Mouse (Mus musculus) kidney, postnatal 0 days (tissue): Measurements from ENCODE around the gene Myo1d. TPM values are rescaled to one million over a fixed set of nuclear protein-coding genes. Genes with fewer than 3 reads are reported as not detected.

Experiments
- ATAC-seq: fragments of 200-750 bp; cut with Nextera tagmentation; replicated peaks from 2 replicates; pipeline ENCODE4 v1.8.0; 2017; ENCODE audit warnings: low read depth, moderate number of reproducible peaks, moderate TSS enrichment, moderate library complexity; ENCODE audit not compliant: low FRiP score
- DNase-seq: peaks from one replicate; pipeline ENCODE4 v3.0.0-alpha.2; 2016; ENCODE audit warnings: low spot score
- H3K27ac ChIP-seq: fragments of 300-500 bp; sonication (generic); 2 replicates; pipeline ENCODE4 v1.5.1; 2014; ENCODE audit warnings: mild to moderate bottlenecking
- H3K27me3 ChIP-seq: fragments of 300-500 bp; sonication (generic); 2 replicates; pipeline ENCODE4 v1.6.1; 2014; ENCODE audit warnings: low read length, mixed read lengths; ENCODE audit not compliant: insufficient read depth
- H3K36me3 ChIP-seq: fragments of 300-500 bp; sonication (generic); 2 replicates; pipeline ENCODE4 v1.6.1; 2014; ENCODE audit warnings: low read length, mixed read lengths; ENCODE audit not compliant: insufficient read depth
- H3K4me1 ChIP-seq: fragments of 300-500 bp; sonication (generic); replicated peaks from 2 replicates; pipeline ENCODE4 v1.6.1; 2014; ENCODE audit warnings: antibody characterized with exemption, low read length, mixed read lengths; ENCODE audit not compliant: insufficient read depth
- H3K4me2 ChIP-seq: fragments of 300-500 bp; sonication (generic); 2 replicates; pipeline ENCODE4 v1.6.1; 2014; ENCODE audit warnings: mild to moderate bottlenecking, low read length, moderate library complexity, mixed read lengths
- H3K4me3 ChIP-seq: fragments of 300-500 bp; sonication (generic); replicated peaks from 2 replicates; pipeline ENCODE4 v1.5.1; 2014; ENCODE audit warnings: low read depth, low read length
- H3K9ac ChIP-seq: fragments of 300-500 bp; sonication (generic); 2 replicates; pipeline ENCODE4 v1.6.1; 2014; ENCODE audit warnings: low read depth, low read length
- H3K9me3 ChIP-seq: fragments of 300-500 bp; sonication (generic); replicated peaks from 2 replicates; pipeline ENCODE4 v1.6.1; 2016; ENCODE audit warnings: low read length, inconsistent platforms, mixed read lengths
- CTCF ChIP-seq: IDR thresholded peaks from 2 replicates; pipeline ENCODE4 v1.5.1; 2016; ENCODE audit warnings: antibody characterized with exemption, low read depth, mild to moderate bottlenecking, moderate library complexity
- WGBS: fragments of 180-500 bp; shearing (Covaris S2); extraction: QIAGEN DNeasy Blood & Tissue Kit; methylation state at CpG from one replicate; pipeline ENCODE4 v1.1.7; 2014; 5-methylcytosine and 5-hydroxymethylcytosine counted together
- polyA plus RNA-seq: library from polyadenylated mRNA; unstranded; fragments of >200 nt; fragmentation: Nextera tagmentation; extraction: Ambion mirVana; gene quantifications from 2 replicates; pipeline ENCODE4 v1.2.1, GENCODE M21; 2015

Gene Myo1d
- polyA plus RNA-seq, 1 experiment from 2014 or later, result 15.7 TPM

- H3K4me3 ChIP-seq, result peak overlapping the region; percentile 47
- H3K9me3 ChIP-seq, result no peaks in the 10 kb centered on the region
- TF ChIP-seq CTCF, result no peak
- ATAC-seq, result peak; percentile 18; the same call in 1 of the 2 replicates
- no peak overlapping the region for H3K27ac ChIP-seq
- peak; percentile 22 for DNase-seq
- 16% methylated on average over 54 of the region's 55 CpGs for WGBS
- peak overlapping the region; percentile 64 for H3K9ac ChIP-seq
- H3K4me2 ChIP-seq, result peak overlapping the region; percentile 97
- no peaks in the 10 kb centered on the region; the same call in 1 of the 2 replicates for H3K36me3 ChIP-seq
- no peaks in the 10 kb centered on the region for H3K27me3 ChIP-seq
- H3K4me1 ChIP-seq, result peaks cover 11% of the 10 kb centered on the region
These were observed 302.3 kb downstream of the Myo1d start for GRCm38 (mm10) chr11:80477341-80478199.

- DNase-seq, result peak; percentile 91
- WGBS, result under 1% methylated on average over 89 of the region's 116 CpGs
- Histone ChIP-seq H3K4me1 (peaks cover 11% of the 10 kb centered on the region), H3K36me3 (peaks cover 5% of the 10 kb centered on the region; the same call in 1 of the 2 replicates), H3K4me3 (peak within 1 kb of the TSS; percentile 47), H3K27ac (peak within 1 kb of the TSS; percentile 36; the same call in 1 of the 2 replicates), H3K9me3 (no peaks in the 10 kb centered on the region), H3K4me2 (peak within 1 kb of the TSS; percentile 97), H3K9ac (peak within 1 kb of the TSS; percentile 64), H3K27me3 (no peaks in the 10 kb centered on the region)
- TF ChIP-seq CTCF, result peak; percentile 60
- ATAC-seq, result peak; percentile 90
These were observed 303.3 kb downstream of the Myo1d start, which contains the start of gene Cdk5r1 for GRCm38 (mm10) chr11:80476222-80477189. TSS of gene Cdk5r1 (plus strand) at chr11:80477023.

GRCm38 (mm10) chr11:80475544-80475943, 304.3 kb downstream of the Myo1d start:
- no peaks in the 10 kb centered on the region for H3K9me3 ChIP-seq
- H3K4me3 ChIP-seq, result no peak overlapping the region
- no peak overlapping the region for H3K4me2 ChIP-seq
- H3K27ac ChIP-seq, result no peak overlapping the region
- no peak for DNase-seq
- ATAC-seq, result no peak
- TF ChIP-seq CTCF, result no peak
- H3K27me3 ChIP-seq, result no peaks in the 10 kb centered on the region
- WGBS, result 85% methylated on average over 9 of the region's 9 CpGs
- no peak overlapping the region for H3K9ac ChIP-seq
- peaks cover 9% of the 10 kb centered on the region; the same call in 1 of the 2 replicates for H3K36me3 ChIP-seq
- H3K4me1 ChIP-seq, result peaks cover 11% of the 10 kb centered on the region

- H3K9ac ChIP-seq, result no peak overlapping the region
- no peak overlapping the region for H3K4me2 ChIP-seq
- no peaks in the 10 kb centered on the region for H3K9me3 ChIP-seq
- H3K27me3 ChIP-seq, result no peaks in the 10 kb centered on the region
- 92% methylated on average over 11 of the region's 11 CpGs for WGBS
- no peak overlapping the region for H3K27ac ChIP-seq
- peaks cover 16% of the 10 kb centered on the region for H3K36me3 ChIP-seq
- DNase-seq (no peak), ATAC-seq (no peak)
- no peak for TF ChIP-seq CTCF
- peaks cover 11% of the 10 kb centered on the region for H3K4me1 ChIP-seq
- H3K4me3 ChIP-seq, result no peak overlapping the region
These were observed 305.0 kb downstream of the Myo1d start for GRCm38 (mm10) chr11:80474846-80475245.

GRCm38 (mm10) chr11:80474175-80474691, 305.6 kb downstream of the Myo1d start:
- peak; percentile 48; the same call in 1 of the 2 replicates for TF ChIP-seq CTCF
- peaks cover 11% of the 10 kb centered on the region for H3K4me1 ChIP-seq
- DNase-seq, result no peak
- H3K36me3 ChIP-seq, result peaks cover 22% of the 10 kb centered on the region
- 67% methylated on average over 2 of the region's 2 CpGs for WGBS
- H3K9me3 ChIP-seq, result no peaks in the 10 kb centered on the region
- no peak overlapping the region for H3K9ac ChIP-seq
- H3K4me3 ChIP-seq, result no peak overlapping the region
- H3K27ac ChIP-seq, result no peak overlapping the region
- no peak for ATAC-seq
- no peak overlapping the region for H3K4me2 ChIP-seq
- no peaks in the 10 kb centered on the region for H3K27me3 ChIP-seq
